Mouse (Mus musculus) forebrain, embryonic 15.5 days (tissue): ENCODE data around the gene Ica1l. TPM values are rescaled to one million over a fixed set of nuclear protein-coding genes. Genes with fewer than 3 reads are reported as not detected.
"Not testable (repeated sequence)": the region's sequence is repeated elsewhere in the genome, so short reads cannot be mapped to it uniquely, and the experiment has no call there.

ENCODE experiments used
- ATAC-seq: fragments of 200-750 bp; cut with Nextera tagmentation; replicated peaks from 2 replicates; pipeline ENCODE4 v1.8.0; 2017; ENCODE audit warnings: mild to moderate bottlenecking, moderate TSS enrichment, moderate library complexity
- H3K27ac ChIP-seq: fragments of 300-500 bp; sonication (generic); replicated peaks from 2 replicates; pipeline ENCODE4 v1.5.1; 2015; ENCODE audit warnings: mild to moderate bottlenecking, inconsistent platforms
- H3K27me3 ChIP-seq: fragments of 300-500 bp; sonication (generic); 2 replicates; pipeline ENCODE4 v1.6.1; 2015; ENCODE audit warnings: inconsistent platforms
- H3K36me3 ChIP-seq: fragments of 300-500 bp; sonication (generic); 2 replicates; pipeline ENCODE4 v1.6.1; 2015; ENCODE audit warnings: mild to moderate bottlenecking, inconsistent platforms
- H3K4me1 ChIP-seq: fragments of 300-500 bp; sonication (generic); 2 replicates; pipeline ENCODE4 v1.6.1; 2015; ENCODE audit warnings: inconsistent platforms
- H3K4me2 ChIP-seq: fragments of 300-500 bp; sonication (generic); replicated peaks from 2 replicates; pipeline ENCODE4 v1.6.1; 2015; ENCODE audit warnings: mild to moderate bottlenecking, inconsistent platforms
- H3K4me3 ChIP-seq: fragments of 300-500 bp; sonication (generic); 2 replicates; pipeline ENCODE4 v1.5.1; 2015; ENCODE audit warnings: mild to moderate bottlenecking, inconsistent platforms
- H3K9ac ChIP-seq: fragments of 300-500 bp; sonication (generic); replicated peaks from 2 replicates; pipeline ENCODE4 v1.6.1; 2015; ENCODE audit warnings: mild to moderate bottlenecking, inconsistent platforms
- H3K9me3 ChIP-seq: fragments of 300-500 bp; sonication (generic); 2 replicates; pipeline ENCODE4 v1.6.1; 2016; ENCODE audit warnings: inconsistent platforms
- WGBS: fragments of 180-500 bp; shearing (Covaris S2); methylation state at CpG from one replicate; pipeline ENCODE4 v1.1.7; 2015; ENCODE audit warnings: mixed read lengths; 5-methylcytosine and 5-hydroxymethylcytosine counted together
- polyA plus RNA-seq: library from polyadenylated mRNA; unstranded; fragments of >200 nt; fragmentation: Nextera tagmentation; extraction: Ambion mirVana; gene quantifications from 2 replicates; pipeline ENCODE4 v1.2.1, GENCODE M21; 2015

The Ica1l gene
- polyA plus RNA-seq, result 24.9 and 28.1 TPM in 2 replicates

- H3K27me3 ChIP-seq, result peaks cover 8% of the 10 kb centered on the region; the same call in 1 of the 2 replicates
- WGBS, result under 1% methylated on average over 94 of the region's 99 CpGs
- H3K4me1 ChIP-seq, result peaks cover 8% of the 10 kb centered on the region; the same call in 1 of the 2 replicates
- no peaks in the 10 kb centered on the region for H3K9me3 ChIP-seq
- H3K36me3 ChIP-seq, result no peaks in the 10 kb centered on the region
- H3K4me2 ChIP-seq, result peak within 1 kb of the TSS; percentile 88
- H3K27ac ChIP-seq, result peak within 1 kb of the TSS; percentile 55
- peak; percentile 91 for ATAC-seq
- H3K9ac ChIP-seq, result peak within 1 kb of the TSS; percentile 78
- peak within 1 kb of the TSS; percentile 74 for H3K4me3 ChIP-seq
These were observed at the start of gene Ica1l for GRCm38 (mm10) chr1:60042796-60043469. Gene Ica1l (minus strand): TSS chr1:60043184.

GRCm38 (mm10) chr1:60076411-60076810 is 33.4 kb upstream of the Ica1l start:
- WGBS, result 88% methylated on average over 6 of the region's 6 CpGs
- Histone ChIP-seq H3K36me3 (peaks cover 32% of the 10 kb centered on the region), H3K4me1 (no peaks in the 10 kb centered on the region), H3K4me2 (no peak overlapping the region), H3K9me3 (no peaks in the 10 kb centered on the region), H3K9ac (no peak overlapping the region), H3K4me3 (no peak overlapping the region), H3K27ac (no peak overlapping the region), H3K27me3 (no peaks in the 10 kb centered on the region)
- ATAC-seq, result no peak

- Histone ChIP-seq H3K4me1 (no peaks in the 10 kb centered on the region), H3K9ac (no peak overlapping the region), H3K27ac (no peak overlapping the region), H3K9me3 (no peaks in the 10 kb centered on the region), H3K4me2 (no peak overlapping the region), H3K36me3 (peaks cover 28% of the 10 kb centered on the region), H3K4me3 (no peak overlapping the region), H3K27me3 (no peaks in the 10 kb centered on the region)
- 84% methylated on average over 3 of the region's 3 CpGs for WGBS
- no peak for ATAC-seq
These were observed 32.6 kb upstream of the Ica1l start for GRCm38 (mm10) chr1:60075590-60075989.

- no peaks in the 10 kb centered on the region for H3K4me1 ChIP-seq
- WGBS, result 81% methylated on average over 2 of the region's 2 CpGs
- H3K4me2 ChIP-seq, result no peak overlapping the region
- no peak overlapping the region for H3K9ac ChIP-seq
- no peak for ATAC-seq
- no peak overlapping the region for H3K27ac ChIP-seq
- no peak overlapping the region for H3K4me3 ChIP-seq
- no peaks in the 10 kb centered on the region for H3K9me3 ChIP-seq
- H3K36me3 ChIP-seq, result peaks cover 24% of the 10 kb centered on the region
- H3K27me3 ChIP-seq, result no peaks in the 10 kb centered on the region
These were observed 32.0 kb upstream of the Ica1l start for GRCm38 (mm10) chr1:60074935-60075334.

GRCm38 (mm10) chr1:60070725-60071124 is 27.7 kb upstream of the Ica1l start:
- not testable (repeated sequence) for H3K4me2 ChIP-seq, H3K4me1 ChIP-seq, H3K27ac ChIP-seq, ATAC-seq, H3K36me3 ChIP-seq, H3K27me3 ChIP-seq, H3K9ac ChIP-seq, H3K4me3 ChIP-seq, H3K9me3 ChIP-seq

- Histone ChIP-seq H3K4me1 (no peaks in the 10 kb centered on the region), H3K9ac (no peak overlapping the region), H3K27me3 (no peaks in the 10 kb centered on the region), H3K4me2 (no peak overlapping the region), H3K4me3 (no peak overlapping the region), H3K27ac (no peak overlapping the region), H3K9me3 (no peaks in the 10 kb centered on the region), H3K36me3 (no peaks in the 10 kb centered on the region)
- WGBS, result 89% methylated on average over 3 of the region's 3 CpGs
- no peak for ATAC-seq
These were observed 13.3 kb upstream of the Ica1l start for GRCm38 (mm10) chr1:60056310-60056709.

GRCm38 (mm10) chr1:60054659-60055058 is 11.7 kb upstream of the Ica1l start:
- no peak overlapping the region for H3K4me3 ChIP-seq
- no peaks in the 10 kb centered on the region for H3K36me3 ChIP-seq
- no peaks in the 10 kb centered on the region for H3K27me3 ChIP-seq
- no peak for ATAC-seq
- H3K4me2 ChIP-seq, result no peak overlapping the region
- H3K4me1 ChIP-seq, result no peaks in the 10 kb centered on the region
- H3K27ac ChIP-seq, result no peak overlapping the region
- no peak overlapping the region for H3K9ac ChIP-seq
- 39% methylated on average over 3 of the region's 3 CpGs for WGBS
- no peaks in the 10 kb centered on the region for H3K9me3 ChIP-seq

GRCm38 (mm10) chr1:60047481-60047880 is 4.5 kb upstream of the Ica1l start:
- H3K4me1 ChIP-seq, H3K9ac ChIP-seq, ATAC-seq, H3K27me3 ChIP-seq, H3K36me3 ChIP-seq, H3K4me3 ChIP-seq, H3K4me2 ChIP-seq, H3K27ac ChIP-seq, H3K9me3 ChIP-seq: not testable (repeated sequence)
- 97% methylated on average over 5 of the region's 5 CpGs for WGBS

- H3K9ac ChIP-seq, result no peak overlapping the region
- H3K27ac ChIP-seq, result no peak overlapping the region
- H3K4me2 ChIP-seq, result no peak overlapping the region
- WGBS, result 96% methylated on average over 1 of the region's 1 CpGs
- H3K27me3 ChIP-seq, result peaks cover 8% of the 10 kb centered on the region; the same call in 1 of the 2 replicates
- ATAC-seq, result no peak
- H3K9me3 ChIP-seq, result no peaks in the 10 kb centered on the region
- H3K36me3 ChIP-seq, result no peaks in the 10 kb centered on the region
- peaks cover 8% of the 10 kb centered on the region; the same call in 1 of the 2 replicates for H3K4me1 ChIP-seq
- no peak overlapping the region for H3K4me3 ChIP-seq
These were observed 1.6 kb upstream of the Ica1l start for GRCm38 (mm10) chr1:60044595-60044994.

- peak; percentile 23 for ATAC-seq
- WGBS, result 2% methylated on average over 19 of the region's 19 CpGs
- peak overlapping the region; percentile 74 for H3K4me3 ChIP-seq
These were observed 587 bp downstream of the Ica1l start for GRCm38 (mm10) chr1:60042398-60042795.

GRCm38 (mm10) chr1:60035044-60035443 is 7.9 kb downstream of the Ica1l start:
- H3K27ac ChIP-seq, result no peak overlapping the region; the same call in 1 of the 2 replicates
- whole genome bisulfite sequencing, result 85% methylated on average over 2 of the region's 2 CpGs
- ATAC-seq, result peak; percentile 87
- no peak overlapping the region for H3K4me2 ChIP-seq
- H3K4me3 ChIP-seq, result no peak overlapping the region
- H3K27me3 ChIP-seq, result no peaks in the 10 kb centered on the region
- H3K4me1 ChIP-seq, result no peaks in the 10 kb centered on the region
- H3K9ac ChIP-seq, result no peak overlapping the region
- no peaks in the 10 kb centered on the region for H3K36me3 ChIP-seq
- H3K9me3 ChIP-seq, result no peaks in the 10 kb centered on the region

More at GRCm38 (mm10) chr1:60042398-60042795, 587 bp downstream of the Ica1l start:
- Histone ChIP-seq H3K9ac (peak overlapping the region; percentile 78), H3K4me2 (peak overlapping the region; percentile 88), H3K27me3 (peaks cover 8% of the 10 kb centered on the region; the same call in 1 of the 2 replicates), H3K9me3 (no peaks in the 10 kb centered on the region), H3K36me3 (no peaks in the 10 kb centered on the region), H3K27ac (peak overlapping the region; percentile 55), H3K4me1 (peaks cover 8% of the 10 kb centered on the region; the same call in 1 of the 2 replicates)

- WGBS, result 97% methylated on average over 1 of the region's 1 CpGs
- Histone ChIP-seq H3K27me3 (no peaks in the 10 kb centered on the region), H3K9me3 (no peaks in the 10 kb centered on the region), H3K4me3 (no peak overlapping the region), H3K9ac (no peak overlapping the region), H3K4me1 (no peaks in the 10 kb centered on the region), H3K36me3 (no peaks in the 10 kb centered on the region), H3K4me2 (no peak overlapping the region), H3K27ac (no peak overlapping the region)
- ATAC-seq, result no peak
These were observed 25.9 kb downstream of the Ica1l start for GRCm38 (mm10) chr1:60017031-60017469.
